Mouse (Mus musculus) C2C12 (cell line): ENCODE measurements around the gene Cacna1b.

Source experiments
- CTCF ChIP-seq: IDR thresholded peaks from one replicate; pipeline ENCODE4 v1.5.1; 2011; ENCODE audit not compliant: control insufficient read depth, insufficient read depth, insufficient read length
- MAX ChIP-seq: IDR thresholded peaks from one replicate; pipeline ENCODE4 v1.6.1; 2011; ENCODE audit warnings: mild to moderate bottlenecking, control low read depth
- MYOD1 ChIP-seq: IDR thresholded peaks from one replicate; pipeline ENCODE4 v1.6.1; 2011; ENCODE audit warnings: low read depth; ENCODE audit not compliant: control insufficient read depth, insufficient read length
- MYOG ChIP-seq: IDR thresholded peaks from one replicate; pipeline ENCODE4 v1.6.1; 2011; ENCODE audit not compliant: control insufficient read depth, insufficient read length; ENCODE audit errors: extremely low read depth
- USF1 ChIP-seq: IDR thresholded peaks from one replicate; pipeline ENCODE4 v1.6.1; 2011; ENCODE audit warnings: low read depth, mild to moderate bottlenecking, control low read depth, moderate library complexity

DNA sequence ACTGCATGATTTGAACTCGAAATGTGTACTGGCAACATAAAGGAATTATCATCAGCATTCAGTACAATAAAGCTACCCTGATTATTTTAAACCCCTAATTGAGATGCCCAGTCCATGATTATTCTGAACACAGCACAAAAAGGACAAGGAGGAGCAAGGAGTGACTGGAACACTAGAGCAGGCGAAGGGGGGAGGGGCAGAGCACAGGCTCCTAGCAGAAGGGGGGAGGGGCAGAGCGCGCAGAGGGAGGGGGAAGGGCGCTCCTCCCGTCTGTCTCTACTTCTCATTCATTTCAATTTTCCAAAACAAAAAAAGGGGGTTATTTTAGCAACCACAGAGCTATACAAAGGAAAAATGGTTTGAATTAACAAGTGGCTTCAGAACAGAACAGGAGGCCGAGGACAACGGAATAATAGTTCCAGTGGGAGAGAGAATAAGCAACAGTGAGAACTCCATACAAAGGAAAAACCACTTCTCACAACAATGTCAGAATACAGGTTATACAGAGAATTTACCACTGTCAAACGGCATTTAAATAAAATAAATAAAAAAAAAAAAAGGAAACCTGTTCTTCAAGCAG, 98.2 kb downstream of the Cacna1b start:
- TF ChIP-seq USF1 (no peak), MAX (no peak), MYOD1 (no peak), MYOG (no peak), CTCF (no peak)
